Mouse (Mus musculus) MEL (cell line): ENCODE results near the gene Hdac11.

Experiments
- CTCF ChIP-seq, 3 experiments: IDR thresholded peaks in 2 of 3; conservative IDR thresholded peaks in 1 of 3; 2 replicates each; pipeline ENCODE4 v1.5.1; 2011 to 2012; ENCODE audit warnings: low read length in 3 of 3, low read depth in 2 of 3, mild to moderate bottlenecking in 2 of 3, improper control_type of control experiment in 1 of 3, inconsistent platforms in 1 of 3, mixed read lengths in 1 of 3, moderate library complexity in 1 of 3; ENCODE audit not compliant: control insufficient read depth in 1 of 3, insufficient read depth in 1 of 3, poor library complexity in 1 of 3, severe bottlenecking in 1 of 3
- E2F4 ChIP-seq: IDR thresholded peaks from 2 replicates; pipeline ENCODE4 v1.6.1; 2011; ENCODE audit warnings: low read depth, low read length, improper control_type of control experiment, borderline replicate concordance
- GABPA ChIP-seq: IDR thresholded peaks from 2 replicates; pipeline ENCODE4 v1.6.1; 2012; ENCODE audit warnings: low read depth, mild to moderate bottlenecking, inconsistent platforms, low read length, improper control_type of control experiment, moderate library complexity
- MYC ChIP-seq: IDR thresholded peaks from 2 replicates; pipeline ENCODE4 v1.6.1; 2011; ENCODE audit warnings: low read depth, mild to moderate bottlenecking, low read length, improper control_type of control experiment, moderate library complexity
- NELFE ChIP-seq: IDR thresholded peaks from 2 replicates; pipeline ENCODE4 v1.6.1; 2011; ENCODE audit warnings: low read depth, low read length, improper control_type of control experiment
- POLR2A ChIP-seq, 2 experiments: IDR thresholded peaks; 2 replicates each; pipeline ENCODE4 v1.6.1; 2011 to 2012; ENCODE audit warnings: low read length in 2 of 2, mild to moderate bottlenecking in 2 of 2, control low read depth in 1 of 2, improper control_type of control experiment in 1 of 2, low read depth in 1 of 2, moderate library complexity in 1 of 2; ENCODE audit not compliant: control insufficient read depth in 1 of 2, insufficient read depth in 1 of 2, poor library complexity in 1 of 2
- POLR2AphosphoS5 ChIP-seq: IDR thresholded peaks from 2 replicates; pipeline ENCODE4 v1.6.1; 2012; ENCODE audit warnings: low read depth, borderline replicate concordance, mild to moderate bottlenecking, inconsistent platforms, low read length, moderate library complexity, mixed read lengths
- TAL1 ChIP-seq: IDR thresholded peaks from 2 replicates; pipeline ENCODE4 v1.6.1; 2012; ENCODE audit warnings: mild to moderate bottlenecking, inconsistent platforms, low read length, moderate library complexity, mixed read lengths
- USF1 ChIP-seq: IDR thresholded peaks from 2 replicates; pipeline ENCODE4 v1.6.1; 2014; ENCODE audit warnings: low read depth, mild to moderate bottlenecking, inconsistent platforms, low read length, improper control_type of control experiment, moderate library complexity

DNA sequence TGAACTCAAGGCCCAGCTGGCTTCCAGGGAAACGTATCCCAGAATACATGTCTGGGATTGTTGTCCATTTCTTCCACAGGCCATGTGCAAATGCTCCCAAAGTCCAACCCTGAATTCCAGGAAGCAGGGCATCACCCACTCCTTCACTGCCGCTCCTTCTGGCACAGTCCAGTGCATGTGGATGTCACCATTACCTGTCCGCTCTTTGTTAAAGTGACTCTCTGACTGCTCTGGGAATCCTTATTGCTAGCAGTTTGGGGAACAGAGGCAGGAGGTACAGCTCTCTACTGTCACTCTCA is 44.6 kb upstream of the Hdac11 start:
- TF ChIP-seq NELFE (no peak), CTCF (IDR thresholded peaks at IDR 0.05 in 2 of 3, conservative IDR thresholded peaks at IDR 0.05 in 1 of 3; ENCODE audit: control insufficient read depth in 1 of 3, insufficient read depth in 1 of 3, low read depth in 2 of 3, low read length in 3 of 3, poor library complexity in 1 of 3, severe bottlenecking in 1 of 3) (no peak), TAL1 (no peak), GABPA (no peak), E2F4 (no peak), POLR2A (IDR thresholded peaks at IDR 0.05; ENCODE audit: control insufficient read depth in 1 of 2, insufficient read depth in 1 of 2, low read depth in 1 of 2, low read length in 2 of 2, poor library complexity in 1 of 2) (no peak), MYC (no peak), POLR2AphosphoS5 (no peak), USF1 (no peak)
